Mouse (Mus musculus) myocyte (in vitro differentiated cells): ENCODE data around the gene Memo1.

ENCODE experiments used
- MYOD1 ChIP-seq, 3 experiments: IDR thresholded peaks; one replicate each; pipeline ENCODE4 v1.6.1; 2011; ENCODE audit warnings: control low read depth in 2 of 3, low read depth in 2 of 3, mild to moderate bottlenecking in 2 of 3, moderate library complexity in 1 of 3; ENCODE audit not compliant: insufficient read length in 2 of 3, control insufficient read depth in 1 of 3
- POLR2A ChIP-seq: IDR thresholded peaks from one replicate; pipeline ENCODE4 v1.6.1; 2011; ENCODE audit warnings: low read depth, mild to moderate bottlenecking, control low read depth, moderate library complexity; ENCODE audit not compliant: insufficient read length
- POLR2AphosphoS2 ChIP-seq: IDR thresholded peaks from one replicate; pipeline ENCODE4 v1.6.1; 2011; ENCODE audit warnings: low read depth, control low read depth; ENCODE audit not compliant: insufficient read length
- REST ChIP-seq: IDR thresholded peaks from one replicate; pipeline ENCODE4 v1.6.1; 2011; ENCODE audit warnings: mild to moderate bottlenecking, control low read depth, moderate library complexity; ENCODE audit not compliant: insufficient read depth, insufficient read length
- TCF12 ChIP-seq: IDR thresholded peaks from one replicate; pipeline ENCODE4 v1.6.1; 2011; ENCODE audit warnings: mild to moderate bottlenecking, control low read depth; ENCODE audit not compliant: poor library complexity, insufficient read depth, severe bottlenecking

GRCm38 (mm10) chr17:74242788-74243187 lies 52.5 kb downstream of the Memo1 start:
- TF ChIP-seq POLR2A (no peak), MYOD1 (IDR thresholded peaks at IDR 0.05; ENCODE audit: control insufficient read depth in 1 of 3, insufficient read length in 2 of 3, low read depth in 2 of 3) (no peak), POLR2AphosphoS2 (no peak), TCF12 (no peak), REST (no peak)
